Mouse (Mus musculus) left cerebral cortex, postnatal 25 days (tissue): ENCODE data around the gene Ptpdc1. TPM values are rescaled to one million over a fixed set of nuclear protein-coding genes. Genes with fewer than 3 reads are reported as not detected.

Experiments used
- DNase-seq, 2 experiments: peaks; one replicate each; pipeline ENCODE4 v3.0.0; 2022; ENCODE audit warnings: low spot score in 2 of 2, mixed read lengths in 1 of 2
- intact Hi-C: fragments of 180-260 bp; cut with DNase I; formaldehyde crosslinking; loops from one replicate; pipeline ENCODE4 v1.15.1; 2025
- total RNA-seq, 2 experiments: library from RNA; stranded (reverse); gene quantifications; 2 replicates each; pipeline ENCODE4 v1.2.3; 2021

Gene Ptpdc1
- total RNA-seq = 10 to 100 TPM; 25.0 to 25.8 TPM

- intact Hi-C loops = loop anchor here (10.0 kb wide), 1 partner anchor 51 kb away; no protein-coding TSS in a partner anchor
Observed at GRCm38 (mm10) chr13:48625433-48626184, at the start of gene Ptpdc1. Gene Ptpdc1 (minus strand): TSS chr13:48625664.

GRCm38 (mm10) chr13:48674609-48675008, 49.1 kb upstream of the Ptpdc1 start:
- intact Hi-C loops = no loop called here

More at GRCm38 (mm10) chr13:48625433-48626184, at the start of gene Ptpdc1:
- DNase-seq = peak; percentile 99

GRCm38 (mm10) chr13:48672312-48672840, 46.9 kb upstream of the Ptpdc1 start:
- intact Hi-C loops = no loop called here
- no peak for DNase-seq

More at GRCm38 (mm10) chr13:48674609-48675008, 49.1 kb upstream of the Ptpdc1 start:
- no peak for DNase-seq

GRCm38 (mm10) chr13:48668976-48669534, 43.6 kb upstream of the Ptpdc1 start:
- DNase-seq = no peak

DNA sequence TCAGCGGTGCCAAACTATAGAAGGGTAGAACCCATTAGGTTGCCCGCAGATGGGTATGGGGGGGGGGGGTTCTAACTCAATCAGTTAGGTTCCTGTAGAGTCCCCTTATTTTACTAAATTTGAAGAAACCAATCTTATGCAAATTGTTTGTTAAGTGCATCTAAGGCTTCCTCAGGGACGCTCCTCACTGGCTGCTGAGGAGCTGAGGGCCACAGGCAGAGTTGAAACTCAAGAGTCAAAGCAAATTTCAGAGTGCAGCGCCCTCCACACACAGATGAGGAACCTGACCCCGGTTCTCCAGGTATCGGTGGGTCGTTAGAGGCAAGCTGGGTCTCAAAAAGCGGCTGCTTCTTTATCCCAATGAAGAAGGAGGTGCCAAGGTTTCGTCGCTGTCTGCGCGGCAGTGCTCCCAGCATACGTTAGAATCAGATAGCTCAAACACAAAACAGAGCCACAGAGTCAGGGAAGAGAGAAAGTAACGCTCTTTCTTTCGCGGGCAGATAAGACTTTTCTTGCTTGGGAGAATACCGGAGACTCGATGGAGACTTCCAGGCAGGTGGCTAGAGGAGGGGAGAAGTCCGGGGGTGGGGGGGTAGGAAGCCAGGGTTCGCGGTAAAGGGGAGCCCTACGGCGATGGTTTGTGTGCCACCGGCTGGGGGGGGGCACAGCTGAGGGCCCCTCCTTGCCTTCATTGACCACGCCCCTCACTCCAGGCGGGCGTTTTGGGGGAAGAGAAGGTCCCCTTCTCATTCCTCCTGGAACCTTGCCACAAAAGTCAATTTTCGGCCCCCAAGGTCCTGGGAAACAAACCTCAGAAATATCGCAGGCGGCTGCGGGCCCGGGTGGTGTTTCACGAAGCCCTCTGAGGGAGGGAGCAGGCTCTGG, 42.9 kb upstream of the Ptpdc1 start:
- intact Hi-C loops = no loop called here
- no peak for DNase-seq

More at GRCm38 (mm10) chr13:48668976-48669534, 43.6 kb upstream of the Ptpdc1 start:
- intact Hi-C loops = no loop called here

- intact Hi-C loops = no loop called here
- DNase-seq = no peak
Observed at GRCm38 (mm10) chr13:48667461-48667860, 42.0 kb upstream of the Ptpdc1 start.

DNA sequence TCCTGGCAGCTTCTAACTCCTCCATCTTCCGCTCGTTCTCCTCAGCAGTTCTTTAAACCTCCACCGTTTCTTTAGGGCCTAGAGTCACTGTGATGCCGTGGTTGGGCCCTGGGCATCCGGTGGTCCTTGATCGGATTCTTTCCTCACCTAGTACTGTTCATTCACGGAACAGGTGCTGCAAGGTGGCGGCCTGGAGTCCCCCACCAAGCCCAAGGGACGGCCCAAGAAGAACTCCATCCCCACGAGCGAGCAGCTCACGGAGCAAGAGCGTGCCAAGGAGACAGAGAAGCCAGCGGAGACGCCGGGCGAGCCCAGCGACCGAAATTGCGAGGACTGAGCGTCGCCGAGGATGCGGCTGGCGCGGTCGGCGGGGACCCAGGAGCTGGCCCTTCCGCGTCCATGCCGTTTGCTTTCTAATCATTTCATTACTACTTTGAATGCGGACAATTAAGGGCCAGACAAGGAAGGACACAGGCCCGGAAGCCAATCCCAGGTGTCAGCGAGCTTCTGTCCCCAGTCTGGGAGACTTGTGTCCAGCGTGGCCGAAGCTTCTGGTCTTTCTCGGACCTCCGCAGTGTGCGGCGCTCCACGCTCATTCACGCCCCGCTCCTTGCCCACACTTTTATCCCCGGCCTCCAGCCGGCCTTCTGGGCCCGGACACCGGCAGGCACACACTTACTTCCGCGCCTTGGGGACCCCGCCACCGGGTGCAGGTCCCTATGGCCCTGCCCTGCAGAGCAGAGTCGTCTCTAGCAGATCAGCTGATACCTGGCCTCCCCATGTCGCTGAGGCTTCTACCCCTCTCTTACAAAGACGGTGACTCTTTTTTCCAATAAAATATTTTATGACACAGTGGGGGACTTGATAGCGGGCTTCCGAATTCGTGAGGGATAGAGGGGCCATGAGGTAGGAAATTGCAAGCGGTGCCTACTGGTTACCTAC, 40.5 kb upstream of the Ptpdc1 start:
- intact Hi-C loops = no loop called here
- no peak for DNase-seq

- intact Hi-C loops = no loop called here
- DNase-seq = no peak
Observed at GRCm38 (mm10) chr13:48664916-48665655, 39.6 kb upstream of the Ptpdc1 start.

GRCm38 (mm10) chr13:48663988-48664339, 38.5 kb upstream of the Ptpdc1 start:
- DNase-seq = no peak
- intact Hi-C loops = no loop called here

- no peak for DNase-seq
- intact Hi-C loops = no loop called here
Observed at GRCm38 (mm10) chr13:48663211-48663987, 37.9 kb upstream of the Ptpdc1 start.

DNA sequence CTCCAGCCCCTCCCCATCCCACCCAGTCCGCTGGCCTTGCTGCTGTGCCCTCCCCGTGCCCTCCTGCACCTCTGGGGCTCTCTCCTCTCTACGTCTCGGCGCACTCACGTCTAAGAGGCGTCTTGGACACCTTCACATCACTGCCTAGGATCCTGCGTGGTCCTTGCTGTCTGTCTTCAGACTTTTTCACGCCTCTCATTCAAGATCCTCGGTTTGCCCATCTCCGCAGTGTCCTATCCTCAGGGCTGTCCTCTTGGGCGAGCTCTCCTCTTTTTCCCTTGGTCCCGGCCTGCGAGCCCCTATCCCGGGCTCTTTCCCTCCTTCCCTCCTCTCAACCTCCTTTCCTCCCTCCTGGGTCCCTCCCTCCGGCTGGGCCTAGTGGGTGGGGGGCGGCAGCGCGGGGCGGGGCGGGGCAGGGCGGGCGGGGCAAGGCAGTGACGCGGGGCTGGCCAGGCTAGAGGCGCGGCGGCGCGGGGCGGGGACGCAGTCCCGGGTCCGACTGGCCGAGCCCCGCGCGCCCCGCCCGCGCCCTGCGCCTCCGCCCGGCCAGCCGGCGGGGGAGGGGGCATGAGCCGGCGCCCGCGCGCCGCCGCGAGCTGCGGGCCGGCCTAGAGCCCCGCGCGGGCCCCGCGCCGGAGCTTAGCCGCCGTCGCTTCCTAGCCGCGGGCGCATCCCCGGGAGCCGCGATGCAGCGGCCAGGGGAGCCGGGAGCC, 37.1 kb upstream of the Ptpdc1 start, which contains the start of gene Barx1:
Barx1 (plus strand) TSS at position 568 of the 713 bp plus-strand sequence.
- intact Hi-C loops = no loop called here
- no peak for DNase-seq

DNA sequence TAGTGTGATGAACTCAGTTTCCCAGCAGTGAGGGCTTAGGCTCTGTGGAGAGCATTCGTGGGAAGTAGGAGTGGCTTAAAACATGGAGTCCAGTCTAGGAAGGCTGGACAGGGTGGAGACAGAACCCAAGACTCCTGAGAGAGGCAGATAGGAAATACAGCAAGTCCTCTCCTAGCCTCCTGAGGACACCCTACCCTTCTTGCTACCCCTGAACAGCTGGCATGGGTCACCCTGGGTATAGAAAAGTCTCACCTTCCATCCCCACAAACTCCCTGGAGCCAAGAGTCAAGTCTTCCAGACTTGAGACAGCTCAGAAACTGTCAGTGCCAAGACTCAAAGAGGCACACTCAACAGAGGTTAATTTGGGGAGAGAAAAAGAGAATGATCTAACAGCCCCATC, 36.1 kb upstream of the Ptpdc1 start:
- intact Hi-C loops = no loop called here
- no peak for DNase-seq

- no peak for DNase-seq
- intact Hi-C loops = no loop called here
Observed at GRCm38 (mm10) chr13:48660741-48661140, 35.3 kb upstream of the Ptpdc1 start.

DNA sequence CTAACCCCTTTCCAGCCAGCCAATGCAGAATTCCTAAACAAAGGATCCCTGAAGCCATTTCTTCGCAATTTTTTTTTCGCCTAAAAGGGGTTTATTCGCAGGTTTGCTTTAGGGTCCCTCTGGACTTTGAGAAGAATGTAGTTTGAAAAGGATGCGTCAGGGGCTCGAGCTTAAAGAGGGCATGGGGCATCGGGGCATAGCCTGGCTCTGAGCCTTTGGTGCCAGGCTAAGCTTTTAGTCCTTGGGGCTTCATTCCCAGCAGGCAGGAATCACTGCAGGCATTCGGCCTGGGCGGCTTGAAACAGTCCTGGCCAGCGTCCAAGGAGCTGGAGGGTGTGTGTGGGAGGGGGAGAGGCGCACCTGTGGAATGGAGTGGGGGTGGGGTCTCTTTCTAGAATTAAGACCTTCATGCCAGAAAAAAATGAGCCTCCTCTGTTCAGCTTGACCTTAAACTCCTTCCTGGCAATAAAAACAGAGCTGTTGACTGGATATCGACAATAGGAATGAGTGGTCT, 34.8 kb upstream of the Ptpdc1 start:
- DNase-seq = no peak
- intact Hi-C loops = no loop called here

GRCm38 (mm10) chr13:48659254-48660220, 34.1 kb upstream of the Ptpdc1 start:
- DNase-seq = no peak
- intact Hi-C loops = loop anchor here (5.0 to 10.0 kb wide), 3 partner anchors 338 to 545 kb away; no protein-coding TSS in a partner anchor
